Mouse (Mus musculus) small intestine, adult 2 months (tissue): Measurements from ENCODE around the gene Sdcbp2.

ENCODE experiments used
- CTCF ChIP-seq: fragments of 200-500 bp; IDR thresholded peaks from 2 replicates; pipeline ENCODE4 v1.5.1; 2012; ENCODE audit warnings: low read depth, mild to moderate bottlenecking, control low read depth, inconsistent platforms, low read length, moderate library complexity, mixed read lengths; ENCODE audit not compliant: insufficient replicate concordance, insufficient read length; ENCODE audit errors: extremely low read depth
- POLR2A ChIP-seq: fragments of 200-500 bp; IDR thresholded peaks from 2 replicates; pipeline ENCODE4 v1.6.1; 2012; ENCODE audit warnings: low read depth, mild to moderate bottlenecking, control low read depth, inconsistent platforms, low read length, moderate library complexity

DNA sequence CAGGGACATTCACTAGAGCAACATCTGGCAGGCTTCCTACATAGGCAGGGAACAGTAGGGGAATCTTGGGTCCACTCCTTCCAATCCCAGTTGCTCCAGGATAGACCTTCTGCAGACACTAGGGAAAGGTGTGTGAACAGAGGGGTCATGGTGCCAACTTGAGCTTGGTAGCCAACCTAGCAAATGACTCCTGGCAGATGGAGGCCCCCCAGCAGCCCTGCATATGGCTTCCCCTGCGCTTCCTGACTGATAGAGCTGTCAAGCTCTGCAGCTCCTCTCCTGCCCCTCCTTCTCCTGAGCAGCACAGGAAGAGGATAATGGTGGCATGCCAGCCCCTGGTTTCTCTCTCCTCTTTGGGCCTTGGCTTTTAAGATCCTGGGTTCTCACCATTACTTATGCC is 36.0 kb downstream of the Sdcbp2 start:
- TF ChIP-seq POLR2A: no peak
- no peak for TF ChIP-seq CTCF
